Mouse (Mus musculus) neutrophil, adult 83 days (primary cell): ENCODE measurements around the gene Olfr736. TPM values are rescaled to one million over a fixed set of nuclear protein-coding genes. Genes with fewer than 3 reads are reported as not detected.

Experiments
- total RNA-seq, 2 experiments: library from RNA; stranded (reverse); gene quantifications; one replicate each; pipeline ENCODE4 v1.2.4; 2023

The Olfr736 gene
- total RNA-seq = not detected

GRCm38 (mm10) chr14:50380863-50381262 is at the start of gene Olfr736:
Gene Olfr736 (plus strand): TSS chr14:50381163.

GRCm38 (mm10) chr14:50348796-50349195 is 32.2 kb upstream of the Olfr736 start, which contains the start of gene Olfr735:
Gene Olfr735 (minus strand): TSS chr14:50348872.

GRCm38 (mm10) chr14:50357593-50357992 is 23.4 kb upstream of the Olfr736 start, which contains the start of gene Tlr11:
Gene Tlr11 (plus strand): TSS chr14:50357914.

GRCm38 (mm10) chr14:50407268-50407667 is 26.3 kb downstream of the Olfr736 start, which contains the start of gene Olfr738:
Gene Olfr738 (plus strand): TSS chr14:50407568.

GRCm38 (mm10) chr14:50418326-50418725 is 37.4 kb downstream of the Olfr736 start, which contains the start of gene Olfr739:
Gene Olfr739 (plus strand): TSS chr14:50418626.

Other genes with a start within 250 kb of the Olfr736 start
- not detected for gene Olfr728, start 238.5 kb upstream of the Olfr736 start, total RNA-seq
- gene Olfr729, start 228.3 kb upstream of the Olfr736 start, total RNA-seq = not detected
- gene Olfr730, start 193.0 kb upstream of the Olfr736 start, total RNA-seq = not detected
- gene Olfr731, start 139.3 kb upstream of the Olfr736 start, total RNA-seq = not detected
- gene Olfr732, start 97.0 kb upstream of the Olfr736 start, total RNA-seq = not detected
- gene Olfr733, start 79.6 kb upstream of the Olfr736 start, total RNA-seq = not detected
- gene Olfr734, start 54.4 kb upstream of the Olfr736 start, total RNA-seq = not detected
- under 1 TPM in 1 of 2 experiments, not detected in 1; 0.09 TPM for gene Olfr735, start 32.3 kb upstream of the Olfr736 start, total RNA-seq
- under 1 TPM; 0.22 TPM for gene Tlr11, start 23.2 kb upstream of the Olfr736 start, total RNA-seq
- not detected for gene Olfr738, start 26.4 kb downstream of the Olfr736 start, total RNA-seq
- gene Olfr739, start 37.5 kb downstream of the Olfr736 start, total RNA-seq = not detected
- not detected for gene Olfr740, start 64.4 kb downstream of the Olfr736 start, total RNA-seq
- gene Olfr741, start 91.6 kb downstream of the Olfr736 start, total RNA-seq = not detected
- not detected for gene Olfr742, start 122.4 kb downstream of the Olfr736 start, total RNA-seq
- not detected for gene Olfr743, start 140.7 kb downstream of the Olfr736 start, total RNA-seq
- not detected for gene Olfr744, start 233.7 kb downstream of the Olfr736 start, total RNA-seq